Mouse (Mus musculus): ENCODE measurements at regions not wholly inside any gene's neighbourhood (a gene's known extent, or its start where the extent isn't known, plus 50 kb on each side); places are given as distances from the start of the nearest gene placed in this dataset.
A peak's percentile ranks its signal among the peaks of the same experiment; 100 is the strongest.

DNA sequence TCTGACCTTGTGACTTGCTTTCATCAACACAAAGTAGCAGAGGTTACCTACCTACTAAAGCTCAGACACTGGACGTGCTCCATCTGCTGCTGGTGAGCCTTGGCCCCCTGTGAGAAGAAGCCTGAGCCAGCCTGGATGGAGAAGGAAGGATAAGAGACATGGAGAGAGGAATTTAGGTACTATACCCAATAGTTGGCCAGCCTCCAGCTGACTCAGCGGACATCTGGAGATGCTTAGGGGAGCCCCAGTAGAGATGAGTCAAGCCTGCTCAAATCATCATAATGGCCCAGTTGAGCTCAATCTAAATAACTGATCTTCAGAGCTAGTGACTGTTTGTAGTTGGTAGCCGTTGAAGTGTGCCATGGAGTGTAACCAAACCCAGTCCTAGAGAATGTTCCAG, 53.7 kb upstream of the Ripply2 start:
- Histone ChIP-seq H3K4me3 (no peak overlapping the region), H3K4me1 (0 out of 2 replicates have a peak, but pooled peaks cover 5% of the 10 kb centered on the region), H3K36me3 (replicated peaks) (no peaks in the 10 kb centered on the region), H3K27me3 (replicated peaks; ENCODE audit: low read depth, poor library complexity, severe bottlenecking) (no peaks in the 10 kb centered on the region), H3K27ac (replicated peaks) (no peak overlapping the region), H3K9me3 (no peaks in the 10 kb centered on the region)
- peak; percentile 11 for DNase-seq (ENCODE audit: low spot score)
- 76% methylated on average over 3 of the region's 3 CpGs for WGBS

DNA sequence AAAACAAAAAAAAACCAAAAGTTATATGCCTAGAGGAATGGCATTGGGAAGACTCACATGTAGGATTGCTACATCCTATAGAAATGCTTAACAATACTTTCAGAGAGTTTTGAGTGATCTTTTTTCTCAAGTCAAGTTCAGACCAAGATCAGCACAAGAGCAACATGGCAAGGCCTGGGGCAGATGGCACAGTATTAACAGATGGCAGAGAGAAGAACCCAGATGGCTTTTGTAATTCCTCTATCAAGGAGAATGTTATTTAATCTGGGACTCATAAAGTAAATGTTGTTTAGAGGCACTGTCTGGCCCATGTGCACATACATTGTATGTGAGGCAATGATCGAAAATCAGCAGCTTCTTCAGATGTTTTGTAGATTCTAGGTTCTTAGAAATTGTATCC, 58.3 kb upstream of the Ripply2 start:
- DNase-seq (ENCODE audit: low spot score): no peak
- 85% methylated on average over 1 of the region's 1 CpGs for WGBS
- Histone ChIP-seq H3K27ac (replicated peaks) (no peak overlapping the region), H3K27me3 (replicated peaks; ENCODE audit: low read depth, poor library complexity, severe bottlenecking) (no peaks in the 10 kb centered on the region), H3K4me1 (peaks cover 10% of the 10 kb centered on the region; the same call in 1 of the 2 replicates), H3K4me3 (no peak overlapping the region), H3K36me3 (replicated peaks) (no peaks in the 10 kb centered on the region), H3K9me3 (no peaks in the 10 kb centered on the region)

DNA sequence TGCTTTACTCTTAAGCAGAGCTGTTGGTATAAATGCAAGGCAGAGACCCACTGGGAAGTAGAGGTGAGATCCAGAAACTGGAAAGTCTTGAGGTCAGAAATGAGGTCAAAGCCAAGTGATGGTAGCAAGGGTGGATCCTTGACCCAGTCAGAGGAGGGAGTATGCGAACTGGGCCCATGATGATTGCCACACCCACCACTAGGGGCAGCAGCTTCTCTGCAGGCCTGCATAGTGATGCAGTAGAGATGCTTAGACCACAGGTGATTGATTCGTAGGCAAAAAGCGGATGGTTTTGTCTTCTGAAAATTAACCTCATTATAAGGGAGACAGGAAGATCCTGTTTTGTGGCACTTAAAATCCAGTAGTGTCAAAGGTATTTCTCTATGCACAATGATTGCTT, 59.6 kb upstream of the Ripply2 start:
- no peak overlapping the region for H3K27ac ChIP-seq (replicated peaks)
- no peak overlapping the region for H3K4me3 ChIP-seq
- 79% methylated on average over 3 of the region's 3 CpGs for WGBS
- H3K9me3 ChIP-seq: no peaks in the 10 kb centered on the region
- no peak for DNase-seq (ENCODE audit: low spot score)
- H3K4me1 ChIP-seq: peaks cover 14% of the 10 kb centered on the region; the same call in 1 of the 2 replicates
- no peaks in the 10 kb centered on the region for H3K27me3 ChIP-seq (replicated peaks; ENCODE audit: low read depth, poor library complexity, severe bottlenecking)
- no peaks in the 10 kb centered on the region for H3K36me3 ChIP-seq (replicated peaks)

DNA sequence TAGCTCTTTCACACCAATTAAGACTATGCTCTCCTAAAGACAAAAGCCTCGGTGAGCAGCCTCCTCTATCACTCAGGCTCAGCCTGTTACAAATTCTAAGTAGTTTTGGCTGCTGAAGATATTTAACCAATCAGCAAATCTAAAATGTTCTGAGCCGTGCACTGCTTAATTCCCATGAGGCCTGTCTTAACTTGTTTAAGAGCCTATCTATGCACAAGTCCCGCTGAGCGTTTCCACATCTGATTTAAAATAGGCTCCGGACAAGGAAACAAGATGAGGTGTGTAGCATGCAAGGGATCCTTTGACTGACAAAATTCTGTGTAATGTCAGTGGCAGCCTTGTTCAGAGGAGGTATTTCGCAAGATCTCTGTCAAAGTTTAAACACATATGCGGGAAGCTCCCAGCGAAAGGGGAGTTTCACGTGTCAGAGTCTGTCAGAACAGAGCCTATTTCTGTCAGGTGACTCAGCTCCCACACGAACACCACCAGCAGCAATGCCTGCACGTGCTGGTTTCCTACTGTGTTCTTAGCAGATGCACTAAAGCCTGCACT, 63.3 kb upstream of the Ripply2 start:
- DNase-seq (ENCODE audit: low spot score): peak; percentile 19
- no peak overlapping the region for H3K4me3 ChIP-seq

DNA sequence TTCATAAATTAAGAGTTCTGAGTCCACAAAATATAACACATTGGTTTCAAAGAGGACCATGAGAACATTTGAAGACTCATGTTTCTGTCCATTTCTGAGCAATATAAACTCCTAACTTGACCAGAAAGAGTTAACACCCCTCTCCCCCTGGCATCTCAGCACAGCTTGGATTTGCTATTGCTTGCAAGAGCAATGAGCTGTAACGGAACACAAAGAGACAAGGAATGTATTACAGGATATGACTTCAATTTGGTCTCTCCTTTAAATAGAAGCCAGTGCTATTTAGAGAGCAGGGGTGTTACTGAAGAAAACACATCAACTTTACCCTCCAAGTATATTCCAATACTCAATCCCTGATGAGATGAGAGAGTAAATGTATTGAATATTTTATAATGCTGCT, 65.5 kb upstream of the Ripply2 start:
- no peak for DNase-seq (ENCODE audit: low spot score)
- no peaks in the 10 kb centered on the region for H3K9me3 ChIP-seq
- H3K4me3 ChIP-seq: no peak overlapping the region
- H3K27ac ChIP-seq (replicated peaks): no peak overlapping the region
- peaks cover 9% of the 10 kb centered on the region; the same call in 1 of the 2 replicates for H3K4me1 ChIP-seq
- H3K27me3 ChIP-seq (replicated peaks; ENCODE audit: low read depth, poor library complexity, severe bottlenecking): no peaks in the 10 kb centered on the region
- H3K36me3 ChIP-seq (replicated peaks): no peaks in the 10 kb centered on the region
- WGBS: 9% methylated on average over 1 of the region's 1 CpGs

More for the DNA sequence above, 63.3 kb upstream of the Ripply2 start:
- Histone ChIP-seq H3K27ac (replicated peaks) (no peak overlapping the region), H3K9me3 (no peaks in the 10 kb centered on the region), H3K4me1 (peaks cover 9% of the 10 kb centered on the region; the same call in 1 of the 2 replicates), H3K27me3 (replicated peaks; ENCODE audit: low read depth, poor library complexity, severe bottlenecking) (no peaks in the 10 kb centered on the region), H3K36me3 (replicated peaks) (no peaks in the 10 kb centered on the region)
- 66% methylated on average over 11 of the region's 11 CpGs for WGBS

DNA sequence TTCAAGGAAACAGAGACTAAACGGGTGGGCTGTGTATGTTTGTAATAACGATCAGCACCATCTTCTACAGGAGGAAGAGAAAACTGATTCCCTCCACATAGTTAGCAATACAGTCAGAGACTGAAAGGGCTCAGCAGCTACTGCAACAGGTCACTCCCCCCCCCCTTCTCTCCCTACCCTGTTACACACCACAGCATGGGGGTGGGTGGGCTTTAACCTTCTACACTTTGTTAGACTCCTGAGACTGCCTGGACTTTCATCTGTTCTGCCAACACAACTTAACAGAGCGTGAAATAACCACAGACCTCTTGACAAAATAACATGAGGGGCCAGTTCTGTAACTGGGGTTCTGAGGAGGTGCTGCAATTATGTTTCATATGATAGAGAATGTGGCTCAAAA, 50.7 kb upstream of the Snap91 start:
- Histone ChIP-seq H3K27ac (replicated peaks) (no peak overlapping the region), H3K9me3 (no peaks in the 10 kb centered on the region), H3K27me3 (replicated peaks; ENCODE audit: low read depth, poor library complexity, severe bottlenecking) (no peaks in the 10 kb centered on the region), H3K36me3 (replicated peaks) (no peaks in the 10 kb centered on the region), H3K4me1 (0 out of 2 replicates have a peak, but pooled peaks cover 3% of the 10 kb centered on the region), H3K4me3 (no peak overlapping the region)
- WGBS: 73% methylated on average over 3 of the region's 3 CpGs
- no peak for DNase-seq (ENCODE audit: low spot score)
